Mouse (Mus musculus): ENCODE data around the gene Myo18a. TPM values are rescaled to one million over a fixed set of nuclear protein-coding genes. Genes with fewer than 3 reads are reported as not detected.

The Myo18a gene
- total and polyA plus RNA-seq, 2 experiments from 2014 or later = 35.0 to 82.0 TPM

GRCm38 (mm10) chr11:77783211-77783746 lies 20.2 kb downstream of the Myo18a start:
- no peak overlapping the region for H3K27ac ChIP-seq (ENCODE audit: low read depth, low read length)
- WGBS = 55% methylated on average over 10 of the region's 10 CpGs

GRCm38 (mm10) chr11:77783747-77784646 lies 21.0 kb downstream of the Myo18a start:
- WGBS = 55% methylated on average over 18 of the region's 18 CpGs
- Histone ChIP-seq H3K4me2 (ENCODE audit: low read depth, low read length, poor library complexity, severe bottlenecking) (no peak overlapping the region), H3K27me3 (ENCODE audit: insufficient read depth, low read length) (no peaks in the 10 kb centered on the region), H3K9me3 (ENCODE audit: low read length) (no peaks in the 10 kb centered on the region), H3K4me1 (ENCODE audit: insufficient read depth, low read length) (0 out of 2 replicates have a peak, but pooled peaks cover 11% of the 10 kb centered on the region), H3K4me3 (ENCODE audit: low read depth, low read length) (no peak overlapping the region), H3K36me3 (ENCODE audit: insufficient read depth, low read length) (peaks cover 9% of the 10 kb centered on the region; the same call in 1 of the 2 replicates), H3K9ac (replicated peaks; ENCODE audit: low read length, poor library complexity, severe bottlenecking) (no peak overlapping the region), H3K27ac (ENCODE audit: low read depth, low read length) (no peak overlapping the region)
- peak; percentile 62 for DNase-seq (ENCODE audit: low spot score)
- no peak for ATAC-seq (ENCODE audit: low FRiP score)
- TF ChIP-seq CTCF (IDR thresholded peaks at IDR 0.05) = peak; percentile 34; the same call in 1 of the 2 replicates

More at GRCm38 (mm10) chr11:77783211-77783746, 20.2 kb downstream of the Myo18a start:
- no peak for ATAC-seq (ENCODE audit: low FRiP score)
- Histone ChIP-seq H3K9ac (replicated peaks; ENCODE audit: low read length, poor library complexity, severe bottlenecking) (no peak overlapping the region), H3K36me3 (ENCODE audit: insufficient read depth, low read length) (peaks cover 10% of the 10 kb centered on the region), H3K4me3 (ENCODE audit: low read depth, low read length) (no peak overlapping the region), H3K4me2 (ENCODE audit: low read depth, low read length, poor library complexity, severe bottlenecking) (no peak overlapping the region), H3K4me1 (ENCODE audit: insufficient read depth, low read length) (0 out of 2 replicates have a peak, but pooled peaks cover 11% of the 10 kb centered on the region), H3K9me3 (ENCODE audit: low read length) (no peaks in the 10 kb centered on the region), H3K27me3 (ENCODE audit: insufficient read depth, low read length) (no peaks in the 10 kb centered on the region)
- TF ChIP-seq CTCF (IDR thresholded peaks at IDR 0.05) = no peak; the same call in 1 of the 2 replicates
- DNase-seq (ENCODE audit: low spot score) = no peak

DNA sequence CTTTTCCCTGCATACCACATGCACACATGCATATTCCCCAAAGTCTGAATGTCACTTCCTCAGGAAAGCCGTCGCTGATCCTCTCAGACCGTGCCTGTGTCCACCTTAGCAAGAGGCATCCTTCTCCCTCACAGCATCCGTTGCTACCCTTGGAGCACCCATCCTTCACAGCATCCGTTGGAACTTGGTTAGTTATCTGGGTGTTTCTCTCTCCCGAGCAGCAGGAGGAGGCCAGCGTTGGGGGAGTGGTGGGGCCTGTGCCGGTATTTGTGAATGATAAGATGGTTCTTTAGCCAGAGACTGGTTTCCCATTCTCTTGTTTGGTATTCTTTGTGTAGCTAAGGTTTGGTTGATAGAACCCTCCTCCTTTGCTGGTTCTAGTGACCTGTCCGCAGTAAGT lies 21.8 kb downstream of the Myo18a start:
- TF ChIP-seq CTCF (IDR thresholded peaks at IDR 0.05) = no peak
- Histone ChIP-seq H3K27me3 (ENCODE audit: insufficient read depth, low read length) (no peaks in the 10 kb centered on the region), H3K9ac (replicated peaks; ENCODE audit: low read length, poor library complexity, severe bottlenecking) (no peak overlapping the region), H3K4me1 (ENCODE audit: insufficient read depth, low read length) (0 out of 2 replicates have a peak, but pooled peaks cover 11% of the 10 kb centered on the region), H3K4me2 (ENCODE audit: low read depth, low read length, poor library complexity, severe bottlenecking) (no peak overlapping the region), H3K27ac (ENCODE audit: low read depth, low read length) (no peak overlapping the region), H3K36me3 (ENCODE audit: insufficient read depth, low read length) (peaks cover 5% of the 10 kb centered on the region; the same call in 1 of the 2 replicates), H3K4me3 (ENCODE audit: low read depth, low read length) (no peak overlapping the region), H3K9me3 (ENCODE audit: low read length) (no peaks in the 10 kb centered on the region)
- 82% methylated on average over 9 of the region's 9 CpGs for WGBS
- DNase-seq (ENCODE audit: low spot score) (no peak), ATAC-seq (ENCODE audit: low FRiP score) (no peak)

- no peaks in the 10 kb centered on the region for H3K9me3 ChIP-seq (ENCODE audit: low read length)
- no peak for DNase-seq (ENCODE audit: low spot score)
- H3K9ac ChIP-seq (replicated peaks; ENCODE audit: low read length, poor library complexity, severe bottlenecking) = 0 out of 2 replicates have a peak overlapping the region, but pooled peaks have one; percentile 8
- no peak overlapping the region for H3K4me2 ChIP-seq (ENCODE audit: low read depth, low read length, poor library complexity, severe bottlenecking)
- H3K27me3 ChIP-seq (ENCODE audit: insufficient read depth, low read length) = no peaks in the 10 kb centered on the region
- peaks cover 5% of the 10 kb centered on the region; the same call in 1 of the 2 replicates for H3K36me3 ChIP-seq (ENCODE audit: insufficient read depth, low read length)
- H3K4me3 ChIP-seq (ENCODE audit: low read depth, low read length) = no peak overlapping the region
- 22% methylated on average over 5 of the region's 5 CpGs for WGBS
- ATAC-seq (ENCODE audit: low FRiP score) = no peak
- H3K4me1 ChIP-seq (ENCODE audit: insufficient read depth, low read length) = 0 out of 2 replicates have a peak, but pooled peaks cover 11% of the 10 kb centered on the region
- TF ChIP-seq CTCF (IDR thresholded peaks at IDR 0.05) = no peak
- peak overlapping the region; percentile 1; the same call in 1 of the 2 replicates for H3K27ac ChIP-seq (ENCODE audit: low read depth, low read length)
These were observed 22.3 kb downstream of the Myo18a start for GRCm38 (mm10) chr11:77785396-77785767.

DNA sequence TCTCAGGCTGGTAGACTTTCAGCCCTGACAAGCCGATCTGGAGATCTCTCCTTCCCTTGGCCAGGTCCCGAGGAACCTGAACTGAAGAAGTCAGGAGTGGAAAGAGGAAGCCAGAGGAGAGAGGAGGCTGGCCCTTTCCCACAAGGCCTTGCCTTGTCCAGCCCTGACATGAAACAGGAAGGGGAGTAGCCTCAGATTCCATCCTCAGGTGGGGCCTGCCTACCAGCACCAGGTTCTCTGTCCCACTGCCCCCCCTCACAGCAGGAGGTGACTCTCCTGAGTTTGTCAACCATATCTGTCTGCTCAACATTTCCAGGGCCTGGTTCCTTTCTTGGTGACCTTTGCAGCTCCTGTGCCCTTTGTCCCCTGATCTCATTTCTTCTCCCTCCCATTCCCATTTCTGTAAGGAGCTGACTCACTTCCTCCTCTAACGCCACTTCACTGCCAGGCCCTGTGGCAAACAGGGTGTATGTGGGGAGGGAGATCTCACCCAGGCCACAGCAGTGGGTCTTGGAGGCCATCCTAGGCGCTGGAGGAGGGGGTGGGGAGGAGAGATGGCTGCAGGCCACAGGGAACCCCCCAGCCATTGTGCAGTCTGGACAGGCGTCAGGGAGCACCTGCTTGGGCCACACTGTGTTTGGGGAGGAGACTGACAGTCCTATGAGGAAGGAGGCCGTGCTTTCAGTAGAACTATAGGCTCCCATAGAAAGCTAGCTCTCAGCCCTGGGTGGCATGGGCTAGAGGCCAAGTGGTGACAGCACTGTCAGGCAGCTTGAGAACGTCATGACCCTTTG lies 22.9 kb downstream of the Myo18a start:
- H3K36me3 ChIP-seq (ENCODE audit: insufficient read depth, low read length) = peaks cover 3% of the 10 kb centered on the region; the same call in 1 of the 2 replicates
- no peak overlapping the region for H3K4me2 ChIP-seq (ENCODE audit: low read depth, low read length, poor library complexity, severe bottlenecking)
- TF ChIP-seq CTCF (IDR thresholded peaks at IDR 0.05) = no peak
- peak overlapping the region; percentile 1; the same call in 1 of the 2 replicates for H3K27ac ChIP-seq (ENCODE audit: low read depth, low read length)
- 0 out of 2 replicates have a peak overlapping the region, but pooled peaks have one; percentile 8 for H3K9ac ChIP-seq (replicated peaks; ENCODE audit: low read length, poor library complexity, severe bottlenecking)
- no peaks in the 10 kb centered on the region for H3K27me3 ChIP-seq (ENCODE audit: insufficient read depth, low read length)
- no peak overlapping the region for H3K4me3 ChIP-seq (ENCODE audit: low read depth, low read length)
- 41% methylated on average over 7 of the region's 7 CpGs for WGBS
- H3K4me1 ChIP-seq (ENCODE audit: insufficient read depth, low read length) = 0 out of 2 replicates have a peak, but pooled peaks cover 11% of the 10 kb centered on the region
- ATAC-seq (ENCODE audit: low FRiP score) = 0 out of 2 replicates have a peak, but pooled peaks have one; percentile 27
- no peaks in the 10 kb centered on the region for H3K9me3 ChIP-seq (ENCODE audit: low read length)
- no peak for DNase-seq (ENCODE audit: low spot score)
